Mouse (Mus musculus): Measurements from ENCODE around the gene Galnt14. TPM values are rescaled to one million over a fixed set of nuclear protein-coding genes. Genes with fewer than 3 reads are reported as not detected.
A peak's percentile ranks its signal among the peaks of the same experiment; 100 is the strongest.

Galnt14 gene
- 1 to 10 TPM; 1.1 to 1.7 TPM for total RNA-seq (2021)
- long read RNA-seq, experiment 1, partial matches to known transcripts, result 0 of 2 reads
- long read RNA-seq, experiment 1, other reads (novel, unspliced or antisense), result 0 of 2 reads
- long read RNA-seq, experiment 2, partial matches to known transcripts, result 2 of 4 reads
- long read RNA-seq, experiment 2, other reads (novel, unspliced or antisense), result 0 of 4 reads

DNA sequence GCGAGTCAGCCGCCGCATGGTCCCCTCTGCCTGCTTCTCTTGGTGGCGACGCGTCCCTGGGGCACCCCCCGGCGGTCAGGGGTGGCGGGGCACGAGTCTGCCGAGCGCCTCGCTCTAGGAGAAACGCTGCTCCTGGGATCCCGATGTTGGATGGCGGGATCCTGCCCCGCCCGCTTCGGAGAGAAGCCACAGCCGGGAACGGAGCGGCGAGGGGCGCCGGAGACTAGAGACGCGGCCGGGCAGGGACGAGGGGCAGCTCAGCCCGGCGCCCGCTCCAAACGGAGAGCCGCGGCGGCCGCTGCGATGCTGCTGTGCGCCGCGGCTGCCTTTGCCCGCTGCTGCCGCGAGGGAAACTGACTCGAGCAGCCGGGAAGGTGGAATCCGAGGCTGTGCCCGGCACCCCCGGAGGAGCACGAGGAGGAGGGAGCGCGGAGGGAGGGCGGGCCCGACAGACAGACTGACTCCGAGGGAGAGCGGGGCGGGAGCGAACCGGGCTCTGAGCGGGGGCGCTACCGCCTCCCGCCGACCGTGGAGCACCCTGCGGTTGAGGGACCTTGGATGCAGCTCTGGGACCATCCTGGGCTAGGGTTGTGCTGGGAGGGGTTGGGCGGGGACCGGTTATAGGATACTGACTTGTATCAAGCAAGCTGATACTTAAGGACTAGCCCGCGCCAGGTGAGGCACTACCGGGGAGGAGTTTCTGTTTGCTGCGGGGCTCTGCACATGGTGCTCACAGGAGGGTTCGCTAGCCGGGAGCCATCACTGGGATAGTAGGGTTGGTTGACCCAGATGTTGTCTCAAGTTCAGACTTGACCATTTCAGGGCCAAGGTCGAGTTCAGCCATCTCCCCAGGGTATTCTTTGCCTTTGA lies at the start of gene Galnt14:
TSS of gene Galnt14 (minus strand) at position 412 of the 870 bp plus-strand sequence.
- peak; percentile 47 to 48 for DNase-seq (ENCODE audit: low spot score in 2 of 2)

- DNase-seq (ENCODE audit: low spot score in 2 of 2), result peak; percentile 73 to 77
Measured at GRCm38 (mm10) chr17:73743681-73744311, 33.5 kb upstream of the Galnt14 start.

DNA sequence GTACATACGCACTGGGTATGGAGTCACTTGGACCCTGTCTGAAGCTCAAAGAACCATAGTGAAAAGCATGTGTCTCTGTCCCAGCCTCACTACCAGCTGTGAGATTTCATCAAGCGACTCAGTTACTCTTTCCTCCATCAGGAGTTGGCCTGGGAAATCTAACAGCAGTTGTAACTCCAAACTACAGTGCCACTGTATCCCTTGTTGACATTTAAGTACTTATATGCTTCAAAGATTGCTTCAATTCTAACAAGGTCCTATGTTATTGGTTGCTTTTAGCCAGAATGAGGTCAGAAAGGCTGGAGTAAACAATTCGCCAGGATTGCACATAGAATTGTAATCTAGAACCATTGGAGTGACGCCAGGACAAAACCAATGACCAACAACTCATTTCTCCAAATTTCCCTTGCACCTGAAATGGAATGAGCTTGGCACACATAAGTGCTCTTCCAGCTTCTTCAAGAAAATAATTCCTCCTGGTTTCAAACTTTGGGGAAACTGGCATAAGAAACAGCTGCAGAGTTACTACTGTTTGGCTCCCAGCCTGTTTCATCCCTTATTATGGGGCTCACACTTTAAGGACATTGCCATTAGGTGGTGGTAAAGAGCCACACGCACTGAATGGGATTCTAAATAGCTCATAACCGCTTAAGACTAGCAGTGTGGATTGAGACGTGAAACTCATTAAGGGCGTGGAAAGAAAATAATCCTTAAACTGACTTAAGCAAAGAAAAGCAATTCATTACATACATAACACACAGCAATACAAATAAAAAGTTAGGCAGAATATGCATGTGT lies 13.8 kb upstream of the Galnt14 start:
- DNase-seq (ENCODE audit: low spot score in 2 of 2), result no peak

DNA sequence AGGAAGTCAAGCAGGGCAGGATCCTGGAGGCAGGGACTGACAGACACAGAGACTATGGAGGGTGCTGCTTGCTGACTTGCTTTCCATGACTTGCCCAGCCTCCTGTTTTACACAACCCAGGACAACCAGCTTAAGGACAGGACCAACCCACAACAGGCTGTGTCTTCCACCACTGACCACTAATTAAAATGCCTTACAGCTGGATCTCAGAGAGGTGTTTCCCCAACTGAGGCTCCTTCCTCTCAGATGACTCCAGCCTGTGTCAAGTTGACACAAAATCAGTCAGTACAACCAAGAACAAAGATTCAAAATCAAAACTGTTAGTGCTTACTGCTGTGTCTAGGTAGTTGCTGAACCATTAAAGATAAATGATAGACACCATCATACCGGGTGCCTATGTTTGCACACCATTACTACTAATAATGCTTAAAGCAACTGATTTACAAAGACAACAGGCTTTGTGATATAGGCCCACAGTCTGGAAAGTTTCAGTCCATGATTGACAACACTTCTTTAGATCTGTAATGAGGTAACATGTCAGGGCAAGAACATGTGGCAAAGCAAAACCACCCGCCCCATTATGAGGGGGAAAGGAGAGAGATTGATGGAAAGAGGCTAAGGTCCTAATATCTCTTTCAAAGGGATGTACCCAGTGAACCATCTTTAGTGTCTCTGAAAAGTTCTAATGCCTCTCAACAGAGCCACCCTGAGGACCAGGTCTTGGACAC lies 8.9 kb upstream of the Galnt14 start:
- no peak for DNase-seq (ENCODE audit: low spot score in 2 of 2)

- no peak for DNase-seq (ENCODE audit: low spot score in 2 of 2)
Measured at GRCm38 (mm10) chr17:73716684-73717083, 6.4 kb upstream of the Galnt14 start.

DNA sequence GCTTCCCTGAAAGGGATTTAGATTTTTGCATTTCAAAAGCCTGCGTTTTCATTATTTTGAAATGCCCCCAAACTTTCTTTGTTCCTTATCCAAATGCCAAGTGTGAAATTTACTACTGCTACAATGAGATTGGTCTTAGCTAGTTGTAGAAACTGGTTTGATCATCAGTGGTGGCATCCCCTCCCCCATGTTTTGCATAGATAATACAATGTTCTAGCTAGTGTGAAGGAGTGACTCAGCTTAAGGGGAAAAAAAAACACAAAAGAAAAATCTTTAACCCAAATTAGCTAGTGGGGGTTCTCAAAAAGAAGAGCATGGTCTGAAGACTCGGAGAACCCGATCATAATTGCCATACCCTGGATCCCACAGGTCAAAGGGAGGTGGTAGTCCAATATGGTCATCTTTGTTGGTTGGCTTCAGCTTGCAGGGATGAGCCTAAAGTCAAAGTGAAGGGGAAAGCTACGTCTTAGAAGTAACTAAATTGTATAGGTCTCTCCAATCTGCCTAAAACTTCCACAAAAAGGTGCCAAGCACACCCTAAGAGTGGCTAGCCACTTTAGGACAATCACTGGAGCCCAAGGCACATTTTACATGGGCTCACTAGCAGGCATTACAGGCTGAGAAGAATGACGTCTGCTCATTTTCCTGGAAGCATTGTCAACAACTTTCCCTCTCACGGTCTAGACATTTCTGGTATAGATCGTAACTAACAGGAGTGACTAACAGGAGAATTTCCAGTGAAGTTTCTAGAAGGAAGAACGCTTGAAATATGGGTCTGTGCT lies 4.4 kb upstream of the Galnt14 start:
- no peak for DNase-seq (ENCODE audit: low spot score in 2 of 2)

DNA sequence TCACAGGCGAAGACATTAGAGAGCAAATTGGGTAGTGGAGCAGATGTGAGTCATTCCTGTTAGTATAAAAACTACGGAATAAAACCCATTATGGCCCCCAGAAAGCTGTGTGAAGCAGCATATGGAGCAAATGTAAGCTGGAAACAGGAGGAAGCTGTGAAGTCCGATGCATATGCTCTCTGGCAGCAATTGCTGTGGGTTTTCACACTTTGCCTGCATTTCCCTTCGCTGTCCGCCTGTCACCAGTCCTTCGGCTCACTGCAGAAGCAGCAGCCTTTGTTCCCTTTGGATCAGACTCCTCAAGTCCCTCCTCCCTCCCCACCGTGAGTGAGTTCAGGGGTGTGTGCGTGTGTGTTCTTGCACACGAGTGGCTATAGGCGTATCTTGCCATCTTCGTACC lies 3.1 kb upstream of the Galnt14 start:
- DNase-seq (ENCODE audit: low spot score in 2 of 2), result no peak

GRCm38 (mm10) chr17:73711919-73712318 lies 1.7 kb upstream of the Galnt14 start:
- no peak for DNase-seq (ENCODE audit: low spot score in 2 of 2)

- peak; percentile 10 to 21 for DNase-seq (ENCODE audit: low spot score in 2 of 2)
Measured at GRCm38 (mm10) chr17:73709131-73710041, 867 bp downstream of the Galnt14 start.

DNA sequence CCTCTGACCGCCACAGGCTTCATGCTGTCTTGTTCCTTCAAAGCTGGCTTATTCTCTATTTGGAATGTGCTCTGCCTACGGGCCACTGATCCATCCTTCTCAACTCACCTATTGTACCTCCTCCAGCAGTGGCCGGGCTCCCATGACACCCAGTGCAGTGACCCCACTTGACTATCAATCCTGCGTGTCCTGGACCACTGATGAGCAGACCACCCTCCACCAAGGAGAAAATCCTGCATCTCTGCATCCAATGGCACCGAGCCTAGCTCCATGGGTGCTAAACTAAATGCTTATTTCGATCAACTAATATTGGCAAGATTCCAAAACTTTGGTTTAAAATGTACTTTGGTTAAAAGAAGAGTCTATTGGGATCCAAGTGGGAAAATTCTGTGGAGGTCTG lies 1.8 kb downstream of the Galnt14 start:
- no peak for DNase-seq (ENCODE audit: low spot score in 2 of 2)

DNA sequence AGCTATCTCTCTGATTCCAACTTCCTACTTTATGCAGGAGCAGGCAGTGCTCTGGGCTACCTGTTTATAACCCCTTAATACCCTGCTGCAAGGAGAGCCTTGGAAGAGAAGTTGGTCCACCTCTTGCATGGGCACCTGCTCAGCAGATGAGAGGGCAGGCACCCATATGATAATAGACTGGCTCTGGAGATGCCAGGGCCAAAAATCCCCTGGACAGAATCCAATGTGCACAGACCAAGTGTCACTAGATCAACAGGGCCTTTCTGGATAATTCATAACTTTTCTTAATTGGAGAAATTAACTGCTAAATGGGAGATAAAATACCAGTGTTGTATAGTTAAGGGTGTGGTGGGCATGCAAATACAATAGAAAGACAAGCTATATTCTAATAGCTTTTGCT lies 6.7 kb downstream of the Galnt14 start:
- no peak for DNase-seq (ENCODE audit: low spot score in 2 of 2)

DNA sequence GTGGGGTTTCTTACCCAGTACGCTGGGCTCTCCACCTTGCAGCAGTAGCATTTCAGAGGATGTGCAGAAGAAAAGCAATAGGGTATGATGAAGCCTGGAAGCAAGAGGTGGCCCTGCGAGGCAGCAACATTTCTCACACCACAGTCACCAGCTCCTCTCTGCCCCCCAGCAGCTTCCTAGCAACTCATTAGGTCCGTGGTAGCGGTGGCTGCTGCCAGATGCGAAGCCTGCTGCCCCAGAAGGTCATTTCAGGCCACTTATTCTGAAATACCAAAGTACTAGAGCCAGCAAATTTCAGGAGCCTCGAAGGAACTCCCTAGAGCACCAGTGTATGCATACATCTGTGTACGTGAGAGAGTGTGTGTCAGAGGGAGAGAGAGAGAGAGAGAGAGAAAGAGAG lies 9.2 kb downstream of the Galnt14 start:
- no peak for DNase-seq (ENCODE audit: low spot score in 2 of 2)

DNA sequence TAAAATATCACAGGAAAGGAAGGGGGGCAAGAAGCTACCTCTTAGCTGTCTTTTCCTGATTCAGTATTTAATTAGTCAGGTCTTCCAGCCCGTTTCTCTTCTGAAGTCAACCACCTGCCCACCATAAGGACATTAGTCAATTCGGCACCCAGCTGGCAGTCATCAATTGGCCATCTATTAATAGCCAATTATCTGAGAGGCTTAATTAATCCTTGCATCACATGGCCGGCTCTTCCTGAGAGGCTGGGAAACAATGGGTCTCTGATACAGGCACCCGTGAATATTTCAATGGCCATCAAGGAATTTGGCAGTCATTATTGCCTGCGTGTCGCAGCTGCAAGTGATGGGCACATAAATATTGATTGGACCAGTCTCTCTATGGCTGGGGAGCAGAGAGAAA lies 10.4 kb downstream of the Galnt14 start:
- no peak for DNase-seq (ENCODE audit: low spot score in 2 of 2)

DNA sequence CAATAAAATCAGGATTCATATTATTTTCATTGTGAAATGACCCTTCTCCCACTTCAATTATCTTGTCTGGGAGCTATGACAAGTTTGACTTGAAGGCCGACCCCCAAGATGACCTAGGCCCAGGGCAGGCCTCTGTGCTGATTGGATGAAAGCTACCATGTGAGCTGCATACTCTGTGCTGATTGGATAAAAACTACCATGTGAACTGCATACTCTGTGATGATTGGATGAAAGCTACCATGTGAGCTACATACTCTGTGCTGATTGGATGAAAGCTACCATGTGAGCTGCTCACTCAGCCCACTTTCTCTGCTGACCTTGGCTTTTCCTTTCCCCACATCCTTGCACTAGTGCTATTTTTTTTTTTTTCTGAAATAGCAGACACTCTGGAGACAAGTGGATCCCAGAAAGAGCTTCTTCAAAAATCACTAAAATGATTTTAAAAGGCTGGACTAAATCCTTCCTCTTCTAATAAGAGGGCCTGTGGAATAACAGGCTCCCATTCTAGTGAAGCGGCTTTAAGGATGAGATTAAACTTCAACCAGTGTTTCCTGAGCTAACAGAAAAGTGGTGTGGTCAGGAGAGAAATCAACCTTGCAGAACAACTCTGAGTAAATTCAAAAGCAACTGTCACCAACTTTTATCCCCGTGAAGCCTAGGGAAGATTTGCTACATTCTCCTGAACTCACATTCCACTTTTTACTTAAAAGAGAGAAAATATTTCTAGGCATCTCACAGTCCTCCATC lies 15.9 kb downstream of the Galnt14 start:
- DNase-seq (ENCODE audit: low spot score in 2 of 2), result no peak

DNA sequence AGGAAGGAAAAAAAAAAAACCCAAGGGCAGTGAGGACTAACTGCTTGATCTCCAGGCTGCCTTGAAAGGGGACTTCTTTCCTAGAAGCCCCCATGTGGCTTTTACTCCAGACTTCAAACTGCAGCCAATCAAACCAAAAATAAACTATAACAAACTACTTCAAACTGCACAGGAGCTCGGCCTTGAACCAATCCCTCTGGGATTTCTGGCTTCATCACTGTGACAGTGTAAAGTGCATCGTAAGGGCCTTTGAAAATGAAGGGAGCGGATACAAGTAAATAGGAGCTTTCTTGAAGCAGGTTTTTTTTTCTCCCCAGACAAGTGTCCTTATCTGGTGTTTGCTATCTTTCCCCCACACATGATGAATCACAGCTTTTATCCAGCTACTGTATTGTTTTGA lies 22.0 kb downstream of the Galnt14 start:
- no peak for DNase-seq (ENCODE audit: low spot score in 2 of 2)

DNA sequence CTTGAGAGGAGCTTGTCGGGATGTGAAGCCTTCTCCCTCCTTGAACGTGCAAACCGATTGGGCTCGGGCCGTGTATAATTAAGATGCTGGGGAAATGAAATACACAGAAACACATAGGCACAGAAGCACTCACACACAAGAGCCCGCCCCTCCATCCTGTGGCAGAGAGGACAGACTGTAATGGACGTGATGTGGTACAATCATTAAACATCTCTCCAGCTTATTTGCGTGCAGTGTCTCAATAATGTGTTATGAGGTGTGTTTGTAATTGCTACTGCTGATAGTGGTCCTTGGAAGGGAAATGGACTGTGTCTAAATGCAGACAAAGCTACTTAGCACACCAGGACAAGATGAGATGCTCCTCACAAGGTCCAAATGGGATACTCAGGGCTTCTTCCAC lies 24.0 kb downstream of the Galnt14 start:
- DNase-seq (ENCODE audit: low spot score in 2 of 2), result no peak

- DNase-seq (ENCODE audit: low spot score in 2 of 2), result no peak
Measured at GRCm38 (mm10) chr17:73684746-73685145, 25.5 kb downstream of the Galnt14 start.

GRCm38 (mm10) chr17:73671921-73672320 lies 38.3 kb downstream of the Galnt14 start:
- no peak for DNase-seq (ENCODE audit: low spot score in 2 of 2)

All from adrenal gland, adult 18-20 months (tissue).